Mouse (Mus musculus) cerebellum, adult 2 months (tissue): ENCODE results near the gene Fabp6.

Experiments
- CTCF ChIP-seq: fragments of 200-500 bp; IDR thresholded peaks from 2 replicates; pipeline ENCODE4 v1.5.1; 2011; ENCODE audit warnings: low read depth, mild to moderate bottlenecking, control low read depth, low read length, moderate library complexity, borderline replicate concordance; ENCODE audit not compliant: insufficient read depth
- POLR2A ChIP-seq: fragments of 200-500 bp; IDR thresholded peaks from 2 replicates; pipeline ENCODE4 v1.6.1; 2011; ENCODE audit warnings: low read length, control low read depth, borderline replicate concordance; ENCODE audit not compliant: insufficient read depth

DNA sequence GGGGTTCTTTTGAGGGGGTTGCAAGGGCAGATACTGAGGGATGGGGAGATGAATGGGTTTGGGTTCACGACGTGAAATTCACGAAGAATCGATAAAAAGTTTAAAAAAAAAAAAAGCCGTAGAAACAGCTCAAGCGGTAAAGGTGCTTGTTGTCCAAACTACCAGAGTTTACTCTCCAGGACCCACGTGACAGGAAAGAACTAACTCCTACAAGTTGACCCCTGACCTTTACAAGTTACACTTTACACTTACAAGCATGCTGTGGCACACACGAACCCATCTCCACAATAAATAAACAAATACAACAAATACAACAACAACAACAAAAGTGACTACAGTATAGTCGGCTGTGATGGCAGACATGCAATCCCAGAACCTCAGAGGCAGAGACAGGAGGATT lies 30.3 kb upstream of the Fabp6 start:
- no peak for TF ChIP-seq CTCF
- no peak for TF ChIP-seq POLR2A
